Mouse (Mus musculus): Measurements from ENCODE around the gene Cd28.
"Not testable (repeated sequence)": the region's sequence is repeated elsewhere in the genome, so short reads cannot be mapped to it uniquely, and the experiment has no call there.

DNA sequence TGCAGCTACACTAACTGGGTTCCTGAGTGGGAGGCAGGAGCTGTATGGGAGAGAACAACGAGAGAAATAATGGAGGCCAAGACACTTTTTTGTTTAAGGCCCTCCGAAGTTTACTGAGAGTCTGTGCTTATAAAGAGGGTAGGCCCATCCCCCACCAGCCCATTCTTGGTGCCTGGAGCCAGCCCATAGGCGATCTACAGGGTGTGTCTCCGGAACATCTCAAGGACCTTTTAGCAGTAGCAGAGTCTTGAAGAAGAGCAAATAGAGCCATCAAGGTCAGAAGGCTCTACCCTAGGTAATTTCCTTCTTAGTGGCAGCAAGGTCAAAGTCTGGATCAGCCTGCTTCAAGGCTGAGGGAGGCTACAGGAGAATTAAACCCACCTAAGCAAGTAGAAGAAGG is 101.9 kb downstream of the Cd28 start:
- TF ChIP-seq POLR2A (IDR thresholded peaks at IDR 0.05; ENCODE audit: control insufficient read depth in 1 of 2, insufficient read depth in 1 of 2, low read depth in 1 of 2, low read length in 2 of 2, poor library complexity in 1 of 2); ZMIZ1 (IDR thresholded peaks at IDR 0.05; ENCODE audit: low read depth, low read length); CTCF (IDR thresholded peaks at IDR 0.05 in 2 of 3, conservative IDR thresholded peaks at IDR 0.05 in 1 of 3; ENCODE audit: control insufficient read depth in 1 of 3, insufficient read depth in 1 of 3, low read depth in 2 of 3, low read length in 3 of 3, poor library complexity in 1 of 3, severe bottlenecking in 1 of 3); UBTF (IDR thresholded peaks at IDR 0.05; ENCODE audit: borderline replicate concordance, insufficient read depth, low read depth, low read length); MAX (IDR thresholded peaks at IDR 0.05; ENCODE audit: low read length); HCFC1 (IDR thresholded peaks at IDR 0.05; ENCODE audit: low read depth, low read length); E2F4 (IDR thresholded peaks at IDR 0.05; ENCODE audit: borderline replicate concordance, low read depth, low read length): not testable (repeated sequence)
